8 mouse cellular contexts compared by ENCODE assay signal in genomic region chr7:28601029-28601428, GRCm38 (mm10). TPM values are rescaled to one million over a fixed set of nuclear protein-coding genes. Genes with fewer than 3 reads are reported as not detected.
DNase-seq lines count a peak whose midpoint lies in the region; ATAC-seq and TF ChIP-seq lines count a peak whose summit lies in the region.

No protein-coding gene starts in this region.

- H3K36me3 ChIP-seq in spleen, adult 2 months (ENCODE audit: control insufficient read depth, insufficient read depth, low read length) = no peaks in the 10 kb centered on the region

- intact Hi-C loops in gastrocnemius, adult 2 months (cut with DNase I) = loop anchor here (1.0 to 10.0 kb wide), 4 partner anchors 33 to 155 kb away; no protein-coding TSS in a partner anchor

- no peak for ATAC-seq in frontal cortex, adult (ENCODE audit: low TSS enrichment)
- peak; percentile 61 for ATAC-seq in megakaryocyte-erythroid progenitor cell, adult 5-6 weeks (replicated peaks; ENCODE audit: low FRiP score, low TSS enrichment, poor library complexity, severe bottlenecking)

- WGBS in spleen, adult 2 months = 6% methylated on average over 11 of the region's 11 CpGs

- H3K4me3 ChIP-seq in gastrocnemius, adult 2 months = no peak overlapping the region
- H3K4me3 ChIP-seq in spleen, adult 2 months (ENCODE audit: extremely low read depth, insufficient read depth, insufficient read length) = no peak overlapping the region

- peaks cover 14% of the 10 kb centered on the region for H3K4me1 ChIP-seq in spleen, adult 2 months (ENCODE audit: control insufficient read depth, insufficient read depth, insufficient read length)

- H3K27ac ChIP-seq in gastrocnemius, adult 2 months = no peak overlapping the region
- no peak overlapping the region for H3K27ac ChIP-seq in spleen, adult 2 months (ENCODE audit: insufficient read depth, low read length)

- no peak for TF ChIP-seq POLR2A in spleen, adult 2 months (IDR thresholded peaks at IDR 0.05; ENCODE audit: low read depth, low read length)

- TF ChIP-seq CTCF in gastrocnemius, adult 2 months (IDR thresholded peaks at IDR 0.05) = peak; percentile 89
- peak; percentile 81; the same call in 1 of the 2 replicates for TF ChIP-seq CTCF in spleen, adult 2 months (IDR thresholded peaks at IDR 0.05; ENCODE audit: extremely low read depth, insufficient read depth, insufficient read length, insufficient replicate concordance)

- DNase-seq in frontal cortex, postnatal 14 days (ENCODE audit: low spot score in 2 of 2) = peak; percentile 44 to 70
- DNase-seq in CD4-positive helper T cell, adult 2 months (ENCODE audit: low read depth, low spot score) = peak; percentile 73
- peak; percentile 71 for DNase-seq in c-Kit-positive CD71-negative TER-119-negative erythroid progenitor cells, embryonic 14.5 days (ENCODE audit: low read depth)
- DNase-seq in gastrocnemius, adult 2 months = peak; percentile 71
- DNase-seq in layer of hippocampus, adult 9-10 months (ENCODE audit: low spot score) = peak; percentile 57
- DNase-seq in spleen, adult 2 months (ENCODE audit: low read depth in 1 of 2, low spot score in 2 of 2) = peak; percentile 44 to 75

- H3K27me3 ChIP-seq in spleen, adult 2 months (ENCODE audit: control insufficient read depth, insufficient read depth, low read length) = no peaks in the 10 kb centered on the region

RNA-seq across cellular contexts. Expression of gene Pak4, which starts 3.0 kb away (rescaled TPM):
- total RNA-seq in gastrocnemius, adult 2 months (2021) = 1 to 10 TPM; 2.4 to 3.2 TPM
- 5.3 and 8.3 TPM in 2 replicates for total RNA-seq in megakaryocyte-erythroid progenitor cell, adult 5-6 weeks (2014; fragmentation: Nextera tagmentation)
- 7.9 and 8.3 TPM in 2 replicates for total RNA-seq in megakaryocyte-erythroid progenitor cell, adult 5-6 weeks (2017)
- 13.2 and 17.6 TPM in 2 replicates for polyA plus RNA-seq in spleen, adult 2 months (2012; rRNA removed)

RNA-seq across cellular contexts. Expression of gene Samd4b, which starts 3.1 kb away (rescaled TPM):
- 10 to 100 TPM; 13.0 to 13.1 TPM for total RNA-seq in gastrocnemius, adult 2 months (2021)
- 20.3 and 26.2 TPM in 2 replicates for total RNA-seq in megakaryocyte-erythroid progenitor cell, adult 5-6 weeks (2014; fragmentation: Nextera tagmentation)
- total RNA-seq in megakaryocyte-erythroid progenitor cell, adult 5-6 weeks (2017) = 3.4 and 7.2 TPM in 2 replicates
- 48.2 and 68.2 TPM in 2 replicates for polyA plus RNA-seq in spleen, adult 2 months (2012; rRNA removed)

RNA-seq across cellular contexts. Expression of gene Acp7, which starts 30.1 kb away (rescaled TPM):
- not detected for total RNA-seq in gastrocnemius, adult 2 months (2021)
- total RNA-seq in megakaryocyte-erythroid progenitor cell, adult 5-6 weeks (2014; fragmentation: Nextera tagmentation) = not detected in 2 replicates
- not detected in 2 replicates for total RNA-seq in megakaryocyte-erythroid progenitor cell, adult 5-6 weeks (2017)
- polyA plus RNA-seq in spleen, adult 2 months (2012; rRNA removed) = not detected in 2 replicates

RNA-seq across cellular contexts. Expression of gene Nccrp1, which starts 54.0 kb away (rescaled TPM):
- not detected for total RNA-seq in gastrocnemius, adult 2 months (2021)
- 2.1 TPM in 1 of 2 replicates, not detected in the other for total RNA-seq in megakaryocyte-erythroid progenitor cell, adult 5-6 weeks (2014; fragmentation: Nextera tagmentation)
- total RNA-seq in megakaryocyte-erythroid progenitor cell, adult 5-6 weeks (2017) = not detected in 2 replicates
- polyA plus RNA-seq in spleen, adult 2 months (2012; rRNA removed) = 0.81 and 1.0 TPM in 2 replicates
